7 mouse cellular contexts compared by ENCODE assay signal in genomic region chr5:35674081-35674555, GRCm38 (mm10). TPM values are rescaled to one million over a fixed set of nuclear protein-coding genes. Genes with fewer than 3 reads are reported as not detected.
A peak's percentile ranks its signal among the peaks of the same experiment; 100 is the strongest.
DNase-seq lines count a peak whose midpoint lies in the region; ATAC-seq and TF ChIP-seq lines count a peak whose summit lies in the region.

No protein-coding gene starts in this region.

- peaks cover 55 to 62% of the 10 kb centered on the region in 2 experiments for H3K4me1 ChIP-seq in heart, embryonic 14.5 days (ENCODE audit: control insufficient read depth in 2 of 2, insufficient read depth in 2 of 2, low read length in 2 of 2)
- peaks cover 56% of the 10 kb centered on the region for H3K4me1 ChIP-seq in limb, embryonic 10.5 days

- H3K27me3 ChIP-seq in Patski: no peaks in the 10 kb centered on the region
- H3K27me3 ChIP-seq in heart, embryonic 14.5 days (ENCODE audit: control insufficient read depth, insufficient read depth, low read length): peaks cover 22% of the 10 kb centered on the region
- peaks cover 32% of the 10 kb centered on the region for H3K27me3 ChIP-seq in limb, embryonic 10.5 days (ENCODE audit: low read depth, poor library complexity, severe bottlenecking)

- peak overlapping the region; percentile 43 to 75 for H3K27ac ChIP-seq in heart, embryonic 14.5 days (replicated peaks in 1 of 2; ENCODE audit: control insufficient read depth in 1 of 2, insufficient read depth in 1 of 2, low read depth in 2 of 2, low read length in 2 of 2)
- peak overlapping the region; percentile 53; the same call in 1 of the 2 replicates for H3K27ac ChIP-seq in limb, embryonic 10.5 days

- H3K4me3 ChIP-seq in heart, embryonic 14.5 days (ENCODE audit: control insufficient read depth in 1 of 2, insufficient read depth in 1 of 2, low read depth in 1 of 2, low read length in 2 of 2): no peak overlapping the region
- no peak overlapping the region for H3K4me3 ChIP-seq in limb, embryonic 10.5 days

- 11% methylated on average over 4 of the region's 4 CpGs for WGBS in heart, embryonic 14.5 days
- WGBS in limb, embryonic 10.5 days: 65% methylated on average over 4 of the region's 4 CpGs

- POLR2A ChIA-PET in Patski (lab: Charles Lee): interaction anchor here (1.7 kb wide), 1 partner anchor 59 kb away, joined by 6 read pairs; no protein-coding TSS in a partner anchor

- in situ Hi-C loops in Patski (cut with MboI; ENCODE audit: low pct_unique_long_range_greater_than_20kb): loop anchor here (5.0 kb wide), 1 partner anchor 77 kb away; no protein-coding TSS in a partner anchor

- CTCF ChIA-PET in Patski (lab: Charles Lee): interaction anchor here (0.8 to 4.0 kb wide), 11 partner anchors 10 to 184 kb away, joined by 3 to 17 read pairs (median 4); no protein-coding TSS in a partner anchor

- DNase-seq in Patski (ENCODE audit: low read depth, low spot score): peak; percentile 92
- peak; percentile 73 for DNase-seq in adrenal gland, postnatal 25 days
- no peak for DNase-seq in limb, embryonic 10.5 days (ENCODE audit: low spot score)
- peak; percentile 26 for DNase-seq in yolk sac, embryonic 10.5 days (ENCODE audit: low spot score)
- DNase-seq in spleen, postnatal 10 days (ENCODE audit: low spot score in 2 of 2): no peak
- no peak for DNase-seq in left cerebral cortex, adult 18-20 months (ENCODE audit: low spot score in 2 of 2)

- TF ChIP-seq CTCF in Patski (IDR thresholded peaks at IDR 0.05): no peak

- H3K36me3 ChIP-seq in heart, embryonic 14.5 days (ENCODE audit: control insufficient read depth, insufficient read depth, low read length): no peaks in the 10 kb centered on the region
- no peaks in the 10 kb centered on the region for H3K36me3 ChIP-seq in limb, embryonic 10.5 days

- ATAC-seq in Patski: peak; percentile 54
- ATAC-seq in heart, embryonic 14.5 days (ENCODE audit: insufficient number of reproducible peaks, insufficient read depth, low FRiP score, low read depth): peak; percentile 37; the same call in 1 of the 2 replicates

- no peak overlapping the region for H3K9ac ChIP-seq in heart, embryonic 14.5 days (ENCODE audit: low read length)

- H3K4me2 ChIP-seq in heart, embryonic 14.5 days (ENCODE audit: low read length): no peak overlapping the region

- no peaks in the 10 kb centered on the region for H3K9me3 ChIP-seq in heart, embryonic 14.5 days (ENCODE audit: control insufficient read depth, low read length)
- H3K9me3 ChIP-seq in limb, embryonic 10.5 days (replicated peaks): no peaks in the 10 kb centered on the region

RNA-seq across cellular contexts. Expression of gene Htra3, which starts 5.5 kb away (rescaled TPM):
- 0.36 TPM for polyA plus RNA-seq in Patski (2021)
- 35.5 and 44.3 TPM in 2 replicates for total RNA-seq in adrenal gland, postnatal 25 days (2021)
- polyA plus RNA-seq in heart, embryonic 14.5 days (2014; fragmentation: Nextera tagmentation; extraction: Ambion mirVana): 7.6 and 7.8 TPM in 2 replicates
- polyA plus RNA-seq in limb, embryonic 10.5 days (2016; fragmentation: Nextera tagmentation; extraction: Ambion mirVana): 0.51 and 0.62 TPM in 2 replicates
- 1 to 10 TPM; 5.0 to 7.4 TPM for total RNA-seq in left cerebral cortex, adult 18-20 months (2021)

Comparison
In these comparisons a context has a peak if more than half of its experiments do, and no peak if none do; other contexts are left out.
1. DNase-seq: peak in Patski (single experiment), adrenal gland, postnatal 25 days (single experiment) and yolk sac, embryonic 10.5 days (single experiment); none in limb, embryonic 10.5 days (single experiment), spleen, postnatal 10 days (0 of 2) and left cerebral cortex, adult 18-20 months (0 of 2).